ENCODE assay signal across 8 mouse cellular contexts in the genomic region with DNA sequence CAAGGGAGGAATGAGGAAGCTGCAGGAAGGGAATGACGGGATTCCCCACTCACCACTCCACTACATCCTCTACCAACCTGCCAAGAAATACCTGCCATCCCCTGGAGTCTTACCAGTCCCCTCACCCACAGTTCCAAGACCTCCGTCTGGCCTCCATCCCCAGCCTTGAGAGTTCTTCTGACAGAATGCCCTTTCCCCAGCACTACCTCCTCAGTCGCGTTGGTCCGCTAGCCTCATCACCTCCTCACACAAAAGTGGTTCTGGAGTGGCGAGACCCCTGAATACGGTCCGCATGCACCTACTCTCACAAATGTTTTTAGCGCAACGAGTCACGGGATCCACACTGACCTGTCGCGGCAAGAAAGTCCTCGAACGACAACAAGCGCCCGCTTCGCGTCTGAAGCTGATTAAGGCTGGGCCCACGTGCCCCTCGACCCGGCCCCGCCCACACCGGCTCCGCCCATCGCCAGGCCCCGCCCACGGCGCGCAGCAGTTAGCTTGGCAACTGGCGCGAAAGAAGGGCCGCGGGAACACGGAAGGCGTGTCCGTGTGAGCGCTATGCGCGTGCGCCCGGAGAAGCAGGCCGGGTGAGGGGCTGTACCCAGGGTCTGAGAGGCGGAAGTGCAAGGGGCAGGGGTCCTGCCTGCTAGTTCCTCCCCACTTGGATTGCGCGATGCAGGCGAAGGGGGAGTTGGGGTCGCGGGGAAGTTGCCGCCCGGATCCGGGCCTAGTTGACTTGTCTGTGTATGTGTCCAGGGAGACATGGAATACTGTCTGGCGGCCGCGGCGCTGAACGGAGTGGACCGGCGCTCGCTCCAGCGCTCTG. TPM values are rescaled to one million over a fixed set of nuclear protein-coding genes. Genes with fewer than 3 reads are reported as not detected.
DNase-seq lines count a peak whose midpoint lies in the region; ATAC-seq and TF ChIP-seq lines count a peak whose summit lies in the region.

A gene (minus strand): TSS at position 416 of the 826 bp plus-strand sequence.
A gene (plus strand): TSS at position 501 of the 826 bp plus-strand sequence.

- no peak for TF ChIP-seq CTCF in E14TG2a.4 (conservative IDR thresholded peaks at IDR 0.05; ENCODE audit: low read length)

- peak; percentile 97 for ATAC-seq in forebrain, embryonic 14.5 days
- peak; percentile 96 for ATAC-seq in neural tube, embryonic 15.5 days (ENCODE audit: low FRiP score)

- intact Hi-C loops in heart, postnatal 14 days (cut with DNase I) = loop anchor here (2.0 to 10.0 kb wide), 2 partner anchors 31 to 361 kb away; a partner anchor contains a TSS

- WGBS in forebrain, embryonic 14.5 days = 1% methylated on average over 61 of the region's 61 CpGs
- whole genome bisulfite sequencing in neural tube, embryonic 15.5 days = under 1% methylated on average over 60 of the region's 61 CpGs

- peak within 1 kb of the TSS; percentile 75 for H3K9ac ChIP-seq in forebrain, embryonic 14.5 days (ENCODE audit: low read length)
- peak within 1 kb of the TSS; percentile 55 for H3K9ac ChIP-seq in neural tube, embryonic 15.5 days (replicated peaks)

- peak within 1 kb of the TSS; percentile 67 for H3K4me2 ChIP-seq in forebrain, embryonic 14.5 days (ENCODE audit: low read length)
- peak within 1 kb of the TSS; percentile 86 for H3K4me2 ChIP-seq in neural tube, embryonic 15.5 days

- no peak within 1 kb of the TSS for H3K27ac ChIP-seq in forebrain, embryonic 14.5 days (ENCODE audit: low read depth, low read length)
- H3K27ac ChIP-seq in neural tube, embryonic 15.5 days (replicated peaks) = peak within 1 kb of the TSS; percentile 75

- H3K36me3 ChIP-seq in E14TG2a.4 (ENCODE audit: insufficient read depth, low read length) = peaks cover 31% of the 10 kb centered on the region
- H3K36me3 ChIP-seq in forebrain, embryonic 14.5 days (ENCODE audit: control insufficient read depth, insufficient read depth, low read length) = no peaks in the 10 kb centered on the region
- H3K36me3 ChIP-seq in neural tube, embryonic 15.5 days = no peaks in the 10 kb centered on the region

- H3K27me3 ChIP-seq in E14TG2a.4 (ENCODE audit: insufficient read depth, low read length) = no peaks in the 10 kb centered on the region
- 0 out of 2 replicates have a peak, but pooled peaks cover 3% of the 10 kb centered on the region for H3K27me3 ChIP-seq in forebrain, embryonic 14.5 days (replicated peaks; ENCODE audit: control insufficient read depth, insufficient read depth, low read length)
- H3K27me3 ChIP-seq in neural tube, embryonic 15.5 days (replicated peaks) = no peaks in the 10 kb centered on the region

- DNase-seq in cerebellum, adult 11 months = peak; percentile 82
- DNase-seq in forebrain, embryonic 14.5 days (ENCODE audit: low spot score) = peak; percentile 94
- DNase-seq in heart, postnatal 14 days = peak; percentile 96 to 98
- DNase-seq in layer of hippocampus, adult 11-12 months (ENCODE audit: low spot score) = peak; percentile 95
- peak; percentile 96 to 97 for DNase-seq in lung, adult 18-20 months
- peak; percentile 98 for DNase-seq in testis, postnatal 14 days (ENCODE audit: low spot score)

- H3K9me3 ChIP-seq in E14TG2a.4 (ENCODE audit: low read length) = no peaks in the 10 kb centered on the region
- no peaks in the 10 kb centered on the region for H3K9me3 ChIP-seq in forebrain, embryonic 14.5 days (replicated peaks; ENCODE audit: control insufficient read depth, low read length)
- no peaks in the 10 kb centered on the region for H3K9me3 ChIP-seq in neural tube, embryonic 15.5 days (replicated peaks)

- H3K4me3 ChIP-seq in E14TG2a.4 (replicated peaks; ENCODE audit: low read length) = peak within 1 kb of the TSS; percentile 91
- H3K4me3 ChIP-seq in forebrain, embryonic 14.5 days (ENCODE audit: low read depth, low read length) = peak within 1 kb of the TSS; percentile 60
- peak within 1 kb of the TSS; percentile 65 for H3K4me3 ChIP-seq in neural tube, embryonic 15.5 days (replicated peaks)

- peaks cover 52% of the 10 kb centered on the region for H3K4me1 ChIP-seq in E14TG2a.4 (replicated peaks; ENCODE audit: low read depth, low read length)
- H3K4me1 ChIP-seq in forebrain, embryonic 14.5 days (ENCODE audit: control insufficient read depth, insufficient read depth, low read length) = peaks cover 2% of the 10 kb centered on the region; the same call in 1 of the 2 replicates
- H3K4me1 ChIP-seq in neural tube, embryonic 15.5 days = peaks cover 10% of the 10 kb centered on the region

RNA-seq across cellular contexts. Expression of the first gene that starts in this region (rescaled TPM):
- polyA plus RNA-seq in forebrain, embryonic 14.5 days (2014; fragmentation: Nextera tagmentation; extraction: Ambion mirVana) = 10.3 and 11.0 TPM in 2 replicates
- 10 to 100 TPM; 33.5 to 35.2 TPM for total RNA-seq in heart, postnatal 14 days (2021)
- 18.2 and 29.3 TPM in 2 replicates for polyA plus RNA-seq in neural tube, embryonic 15.5 days (2015; fragmentation: Nextera tagmentation; extraction: Ambion mirVana)

RNA-seq across cellular contexts. Expression of the second gene that starts in this region (rescaled TPM):
- 15.1 and 18.5 TPM in 2 replicates for polyA plus RNA-seq in forebrain, embryonic 14.5 days (2014; fragmentation: Nextera tagmentation; extraction: Ambion mirVana)
- 10 to 100 TPM; 12.1 to 12.4 TPM for total RNA-seq in heart, postnatal 14 days (2021)
- 16.2 and 21.7 TPM in 2 replicates for polyA plus RNA-seq in neural tube, embryonic 15.5 days (2015; fragmentation: Nextera tagmentation; extraction: Ambion mirVana)
